Mouse (Mus musculus) intestine, embryonic 14.5 days (tissue): ENCODE measurements around the gene Serinc4. TPM values are rescaled to one million over a fixed set of nuclear protein-coding genes. Genes with fewer than 3 reads are reported as not detected.
"Not testable (repeated sequence)": the region's sequence is repeated elsewhere in the genome, so short reads cannot be mapped to it uniquely, and the experiment has no call there.

Experiments
- ATAC-seq: fragments of 200-750 bp; cut with Nextera tagmentation; replicated peaks from 2 replicates; pipeline ENCODE4 v1.8.0; 2017; ENCODE audit warnings: low read depth, moderate number of reproducible peaks, moderate TSS enrichment, moderate library complexity; ENCODE audit not compliant: low FRiP score, low TSS enrichment
- DNase-seq: peaks from one replicate; pipeline ENCODE4 v3.0.0-alpha.2; 2018; ENCODE audit warnings: low spot score
- H3K27ac ChIP-seq: fragments of 300-500 bp; sonication (generic); 2 replicates; pipeline ENCODE4 v1.5.1; 2014; ENCODE audit warnings: low read depth, mild to moderate bottlenecking, control low read depth
- H3K27me3 ChIP-seq: fragments of 300-500 bp; sonication (generic); replicated peaks from 2 replicates; pipeline ENCODE4 v1.6.1; 2014; ENCODE audit warnings: low read length, control low read depth; ENCODE audit not compliant: control insufficient read depth, insufficient read depth
- H3K36me3 ChIP-seq: fragments of 300-500 bp; sonication (generic); 2 replicates; pipeline ENCODE4 v1.6.1; 2014; ENCODE audit warnings: low read length, control low read depth; ENCODE audit not compliant: control insufficient read depth, insufficient read depth
- H3K4me1 ChIP-seq: fragments of 300-500 bp; sonication (generic); replicated peaks from 2 replicates; pipeline ENCODE4 v1.6.1; 2014; ENCODE audit warnings: low read length, control low read depth, mixed read lengths; ENCODE audit not compliant: control insufficient read depth, insufficient read depth
- H3K4me2 ChIP-seq: fragments of 300-500 bp; sonication (generic); 2 replicates; pipeline ENCODE4 v1.6.1; 2014; ENCODE audit warnings: low read length
- H3K4me3 ChIP-seq: fragments of 300-500 bp; sonication (generic); 2 replicates; pipeline ENCODE4 v1.5.1; 2014; ENCODE audit warnings: low read depth, low read length, control low read depth, mixed read lengths
- H3K9ac ChIP-seq: fragments of 300-500 bp; sonication (generic); 2 replicates; pipeline ENCODE4 v1.6.1; 2014; ENCODE audit warnings: mild to moderate bottlenecking, low read length
- H3K9me3 ChIP-seq: fragments of 300-500 bp; sonication (generic); 2 replicates; pipeline ENCODE4 v1.6.1; 2016; ENCODE audit warnings: low read length, control low read depth; ENCODE audit not compliant: control insufficient read depth
- WGBS: fragments of 180-500 bp; shearing (Covaris S2); extraction: QIAGEN DNeasy Blood & Tissue Kit; methylation state at CpG from one replicate; pipeline ENCODE4 v1.1.7; 2014; 5-methylcytosine and 5-hydroxymethylcytosine counted together
- polyA plus RNA-seq: library from polyadenylated mRNA; unstranded; fragments of >200 nt; fragmentation: Nextera tagmentation; extraction: Ambion mirVana; gene quantifications from 2 replicates; pipeline ENCODE4 v1.2.1, GENCODE M21; 2014

Gene Serinc4
- polyA plus RNA-seq = 0.26 and 0.70 TPM in 2 replicates

- H3K9ac ChIP-seq = peak within 1 kb of the TSS; percentile 64
- ATAC-seq (peak; percentile 89), DNase-seq (peak; percentile 92)
- H3K4me1 ChIP-seq = peaks cover 16% of the 10 kb centered on the region
- 5% methylated on average over 41 of the region's 41 CpGs for whole genome bisulfite sequencing
- no peaks in the 10 kb centered on the region for H3K9me3 ChIP-seq
- H3K4me3 ChIP-seq = peak within 1 kb of the TSS; percentile 97
- H3K27me3 ChIP-seq = no peaks in the 10 kb centered on the region
- H3K36me3 ChIP-seq = peaks cover 47% of the 10 kb centered on the region
- peak within 1 kb of the TSS; percentile 79 for H3K27ac ChIP-seq
- peak within 1 kb of the TSS; percentile 65 for H3K4me2 ChIP-seq
These were observed at the start of gene Serinc4 for GRCm38 (mm10) chr2:121456692-121457642. TSS of gene Serinc4 (minus strand) at chr2:121456781.

GRCm38 (mm10) chr2:121501550-121501949 lies 45.0 kb upstream of the Serinc4 start:
- H3K36me3 ChIP-seq, H3K4me2 ChIP-seq, H3K4me3 ChIP-seq, H3K4me1 ChIP-seq, H3K27me3 ChIP-seq, H3K27ac ChIP-seq, ATAC-seq, H3K9me3 ChIP-seq, H3K9ac ChIP-seq, DNase-seq: not testable (repeated sequence)
- WGBS = 86% methylated on average over 1 of the region's 6 CpGs

- H3K27ac ChIP-seq, H3K4me1 ChIP-seq, H3K36me3 ChIP-seq, H3K27me3 ChIP-seq, H3K9ac ChIP-seq, H3K9me3 ChIP-seq, DNase-seq, H3K4me2 ChIP-seq, ATAC-seq, H3K4me3 ChIP-seq: not testable (repeated sequence)
- 75% methylated on average over 1 of the region's 2 CpGs for WGBS
These were observed 27.8 kb upstream of the Serinc4 start for GRCm38 (mm10) chr2:121484403-121484802.

- DNase-seq = peak; percentile 48
These were observed 27.0 kb upstream of the Serinc4 start for GRCm38 (mm10) chr2:121483576-121483975.

GRCm38 (mm10) chr2:121480916-121481315 lies 24.3 kb upstream of the Serinc4 start:
- not testable (repeated sequence) for H3K4me3 ChIP-seq, H3K27me3 ChIP-seq, H3K36me3 ChIP-seq, H3K4me2 ChIP-seq, H3K4me1 ChIP-seq, H3K27ac ChIP-seq, H3K9ac ChIP-seq, H3K9me3 ChIP-seq
- WGBS = 85% methylated on average over 13 of the region's 13 CpGs
- ATAC-seq = 0 out of 2 replicates have a peak, but pooled peaks have one; percentile 23
- peak; percentile 41 for DNase-seq

More at GRCm38 (mm10) chr2:121483576-121483975, 27.0 kb upstream of the Serinc4 start:
- H3K27ac ChIP-seq = no peak overlapping the region
- no peak overlapping the region for H3K4me2 ChIP-seq
- no peak overlapping the region for H3K9ac ChIP-seq
- H3K9me3 ChIP-seq = no peaks in the 10 kb centered on the region
- H3K36me3 ChIP-seq = no peaks in the 10 kb centered on the region
- H3K27me3 ChIP-seq = no peaks in the 10 kb centered on the region
- 63% methylated on average over 8 of the region's 8 CpGs for WGBS
- ATAC-seq = no peak
- no peaks in the 10 kb centered on the region for H3K4me1 ChIP-seq
- no peak overlapping the region for H3K4me3 ChIP-seq

GRCm38 (mm10) chr2:121480498-121480897 lies 23.9 kb upstream of the Serinc4 start:
- DNase-seq = peak; percentile 52
- Histone ChIP-seq H3K9me3 (no peaks in the 10 kb centered on the region), H3K4me1 (no peaks in the 10 kb centered on the region), H3K36me3 (no peaks in the 10 kb centered on the region), H3K27me3 (no peaks in the 10 kb centered on the region), H3K4me3 (no peak overlapping the region), H3K27ac (no peak overlapping the region), H3K9ac (no peak overlapping the region), H3K4me2 (no peak overlapping the region)
- WGBS = 56% methylated on average over 3 of the region's 3 CpGs
- no peak for ATAC-seq

- Histone ChIP-seq H3K36me3 (no peaks in the 10 kb centered on the region), H3K27ac (no peak overlapping the region), H3K9ac (no peak overlapping the region), H3K4me1 (peaks cover 3% of the 10 kb centered on the region), H3K27me3 (no peaks in the 10 kb centered on the region), H3K9me3 (no peaks in the 10 kb centered on the region), H3K4me3 (no peak overlapping the region), H3K4me2 (no peak overlapping the region)
- no peak for DNase-seq
- no peak for ATAC-seq
- 87% methylated on average over 3 of the region's 3 CpGs for WGBS
These were observed 21.1 kb upstream of the Serinc4 start for GRCm38 (mm10) chr2:121477491-121478266.

- not testable (repeated sequence) for H3K27me3 ChIP-seq, H3K9ac ChIP-seq, H3K9me3 ChIP-seq, H3K36me3 ChIP-seq, H3K4me3 ChIP-seq, ATAC-seq, H3K4me2 ChIP-seq, DNase-seq, H3K4me1 ChIP-seq, H3K27ac ChIP-seq
- WGBS = 98% methylated on average over 2 of the region's 2 CpGs
These were observed 18.7 kb upstream of the Serinc4 start for GRCm38 (mm10) chr2:121475306-121475705.
